Mouse (Mus musculus) retina, postnatal 7 days (tissue): ENCODE results near the gene Hs3st2.
"Not testable (repeated sequence)": the region's sequence is repeated elsewhere in the genome, so short reads cannot be mapped to it uniquely, and the experiment has no call there.

ENCODE experiments used
- DNase-seq: peaks from one replicate; pipeline ENCODE4 v3.0.0-alpha.2; 2012; ENCODE audit warnings: low read depth, low spot score

The Hs3st2 gene

GRCm38 (mm10) chr7:121391225-121391983 is at the start of gene Hs3st2:
Gene Hs3st2 (plus strand): TSS chr7:121391859.
- DNase-seq: peak; percentile 36

GRCm38 (mm10) chr7:121348284-121348963 is 43.2 kb upstream of the Hs3st2 start:
- no peak for DNase-seq

- no peak for DNase-seq
These were observed 40.0 kb upstream of the Hs3st2 start for GRCm38 (mm10) chr7:121351688-121352087.

GRCm38 (mm10) chr7:121361448-121361847 is 30.2 kb upstream of the Hs3st2 start:
- not testable (repeated sequence) for DNase-seq

- DNase-seq: no peak
These were observed 26.1 kb upstream of the Hs3st2 start for GRCm38 (mm10) chr7:121365584-121365983.

GRCm38 (mm10) chr7:121367185-121367584 is 24.5 kb upstream of the Hs3st2 start:
- DNase-seq: no peak

- DNase-seq: no peak
These were observed 19.7 kb upstream of the Hs3st2 start for GRCm38 (mm10) chr7:121371990-121372389.

GRCm38 (mm10) chr7:121375456-121375855 is 16.2 kb upstream of the Hs3st2 start:
- DNase-seq: no peak

GRCm38 (mm10) chr7:121378942-121379341 is 12.7 kb upstream of the Hs3st2 start:
- no peak for DNase-seq

- peak; percentile 11 for DNase-seq
These were observed 503 bp downstream of the Hs3st2 start for GRCm38 (mm10) chr7:121391984-121392739.

- DNase-seq: no peak
These were observed 1.0 kb downstream of the Hs3st2 start for GRCm38 (mm10) chr7:121392740-121392993.

- DNase-seq: no peak
These were observed 2.2 kb downstream of the Hs3st2 start for GRCm38 (mm10) chr7:121393884-121394283.

- DNase-seq: no peak
These were observed 3.2 kb downstream of the Hs3st2 start for GRCm38 (mm10) chr7:121394875-121395274.

- DNase-seq: no peak
These were observed 19.3 kb downstream of the Hs3st2 start for GRCm38 (mm10) chr7:121410716-121411506.

- DNase-seq: no peak
These were observed 19.8 kb downstream of the Hs3st2 start for GRCm38 (mm10) chr7:121411507-121411898.

- DNase-seq: no peak
These were observed 45.2 kb downstream of the Hs3st2 start for GRCm38 (mm10) chr7:121436884-121437283.

- no peak for DNase-seq
These were observed 49.5 kb downstream of the Hs3st2 start for GRCm38 (mm10) chr7:121441186-121441585.

- DNase-seq: no peak
These were observed 52.7 kb downstream of the Hs3st2 start for GRCm38 (mm10) chr7:121444336-121444735.

- DNase-seq: no peak
These were observed 54.6 kb downstream of the Hs3st2 start for GRCm38 (mm10) chr7:121446281-121446680.

- no peak for DNase-seq
These were observed 59.5 kb downstream of the Hs3st2 start for GRCm38 (mm10) chr7:121450951-121451843.

GRCm38 (mm10) chr7:121456716-121457115 is 65.1 kb downstream of the Hs3st2 start:
- DNase-seq: no peak
